Mouse (Mus musculus): ENCODE results near the gene Ankrd11. TPM values are rescaled to one million over a fixed set of nuclear protein-coding genes. Genes with fewer than 3 reads are reported as not detected.

The Ankrd11 gene
- polyA plus RNA-seq, 1 experiment from 2014 or later, result 49.9 TPM

- Histone ChIP-seq H3K27ac (no peak overlapping the region), H3K4me1 (replicated peaks; ENCODE audit: control insufficient read depth, insufficient read depth, low read length) (no peaks in the 10 kb centered on the region), H3K27me3 (ENCODE audit: control insufficient read depth, insufficient read depth, low read length) (no peaks in the 10 kb centered on the region), H3K4me2 (replicated peaks) (no peak overlapping the region), H3K4me3 (replicated peaks; ENCODE audit: low read length) (no peak overlapping the region), H3K9ac (no peak overlapping the region), H3K36me3 (replicated peaks; ENCODE audit: control insufficient read depth, insufficient read depth) (peaks cover 18% of the 10 kb centered on the region), H3K9me3 (ENCODE audit: control insufficient read depth, low read length) (no peaks in the 10 kb centered on the region)
- no peak for ATAC-seq (ENCODE audit: low FRiP score)
- WGBS, result 78% methylated on average over 11 of the region's 11 CpGs
- no peak for DNase-seq (ENCODE audit: low spot score)
These were observed 137.6 kb downstream of the Ankrd11 start for GRCm38 (mm10) chr8:122904496-122904895.

- no peaks in the 10 kb centered on the region for H3K27me3 ChIP-seq (ENCODE audit: control insufficient read depth, insufficient read depth, low read length)
- no peak for ATAC-seq (ENCODE audit: low FRiP score)
These were observed 139.1 kb downstream of the Ankrd11 start for GRCm38 (mm10) chr8:122903002-122903401.

GRCm38 (mm10) chr8:122902581-122902980, 139.5 kb downstream of the Ankrd11 start:
- H3K9ac ChIP-seq, result no peak overlapping the region
- DNase-seq (ENCODE audit: low spot score), result no peak
- no peak for ATAC-seq (ENCODE audit: low FRiP score)

More at GRCm38 (mm10) chr8:122903002-122903401, 139.1 kb downstream of the Ankrd11 start:
- H3K4me2 ChIP-seq (replicated peaks), result no peak overlapping the region
- WGBS, result 23% methylated on average over 5 of the region's 5 CpGs
- H3K36me3 ChIP-seq (replicated peaks; ENCODE audit: control insufficient read depth, insufficient read depth), result peaks cover 28% of the 10 kb centered on the region
- no peaks in the 10 kb centered on the region for H3K9me3 ChIP-seq (ENCODE audit: control insufficient read depth, low read length)
- H3K27ac ChIP-seq, result no peak overlapping the region
- H3K9ac ChIP-seq, result no peak overlapping the region
- no peaks in the 10 kb centered on the region for H3K4me1 ChIP-seq (replicated peaks; ENCODE audit: control insufficient read depth, insufficient read depth, low read length)
- no peak for DNase-seq (ENCODE audit: low spot score)
- no peak overlapping the region for H3K4me3 ChIP-seq (replicated peaks; ENCODE audit: low read length)

GRCm38 (mm10) chr8:122901892-122902515, 140.1 kb downstream of the Ankrd11 start:
- no peak for ATAC-seq (ENCODE audit: low FRiP score)
- H3K9ac ChIP-seq, result no peak overlapping the region
- H3K4me2 ChIP-seq (replicated peaks), result no peak overlapping the region
- H3K27me3 ChIP-seq (ENCODE audit: control insufficient read depth, insufficient read depth, low read length), result no peaks in the 10 kb centered on the region
- no peaks in the 10 kb centered on the region for H3K4me1 ChIP-seq (replicated peaks; ENCODE audit: control insufficient read depth, insufficient read depth, low read length)
- H3K27ac ChIP-seq, result no peak overlapping the region
- 87% methylated on average over 8 of the region's 8 CpGs for WGBS
- peaks cover 29% of the 10 kb centered on the region for H3K36me3 ChIP-seq (replicated peaks; ENCODE audit: control insufficient read depth, insufficient read depth)
- DNase-seq (ENCODE audit: low spot score), result no peak
- no peaks in the 10 kb centered on the region for H3K9me3 ChIP-seq (ENCODE audit: control insufficient read depth, low read length)
- no peak overlapping the region for H3K4me3 ChIP-seq (replicated peaks; ENCODE audit: low read length)

More at GRCm38 (mm10) chr8:122902581-122902980, 139.5 kb downstream of the Ankrd11 start:
- H3K9me3 ChIP-seq (ENCODE audit: control insufficient read depth, low read length), result no peaks in the 10 kb centered on the region
- H3K27ac ChIP-seq, result no peak overlapping the region
- peaks cover 29% of the 10 kb centered on the region for H3K36me3 ChIP-seq (replicated peaks; ENCODE audit: control insufficient read depth, insufficient read depth)
- no peak overlapping the region for H3K4me3 ChIP-seq (replicated peaks; ENCODE audit: low read length)
- no peaks in the 10 kb centered on the region for H3K4me1 ChIP-seq (replicated peaks; ENCODE audit: control insufficient read depth, insufficient read depth, low read length)
- no peaks in the 10 kb centered on the region for H3K27me3 ChIP-seq (ENCODE audit: control insufficient read depth, insufficient read depth, low read length)
- no peak overlapping the region for H3K4me2 ChIP-seq (replicated peaks)
- WGBS, result 50% methylated on average over 3 of the region's 3 CpGs

GRCm38 (mm10) chr8:122901476-122901875, 140.6 kb downstream of the Ankrd11 start:
- Histone ChIP-seq H3K4me3 (replicated peaks; ENCODE audit: low read length) (no peak overlapping the region), H3K36me3 (replicated peaks; ENCODE audit: control insufficient read depth, insufficient read depth) (peaks cover 34% of the 10 kb centered on the region), H3K27ac (no peak overlapping the region), H3K9ac (no peak overlapping the region), H3K4me1 (replicated peaks; ENCODE audit: control insufficient read depth, insufficient read depth, low read length) (no peaks in the 10 kb centered on the region), H3K9me3 (ENCODE audit: control insufficient read depth, low read length) (no peaks in the 10 kb centered on the region), H3K27me3 (ENCODE audit: control insufficient read depth, insufficient read depth, low read length) (no peaks in the 10 kb centered on the region), H3K4me2 (replicated peaks) (no peak overlapping the region)
- ATAC-seq (ENCODE audit: low FRiP score) (no peak), DNase-seq (ENCODE audit: low spot score) (no peak)
- WGBS, result 92% methylated on average over 7 of the region's 7 CpGs

GRCm38 (mm10) chr8:122899085-122899484, 143.0 kb downstream of the Ankrd11 start:
- H3K36me3 ChIP-seq (replicated peaks; ENCODE audit: control insufficient read depth, insufficient read depth), result peaks cover 58% of the 10 kb centered on the region

GRCm38 (mm10) chr8:122898473-122898872, 143.6 kb downstream of the Ankrd11 start:
- H3K9me3 ChIP-seq (ENCODE audit: control insufficient read depth, low read length), result no peaks in the 10 kb centered on the region
- H3K4me2 ChIP-seq (replicated peaks), result no peak overlapping the region
- no peak for ATAC-seq (ENCODE audit: low FRiP score)
- H3K4me3 ChIP-seq (replicated peaks; ENCODE audit: low read length), result no peak overlapping the region
- H3K27ac ChIP-seq, result no peak overlapping the region
- no peaks in the 10 kb centered on the region for H3K4me1 ChIP-seq (replicated peaks; ENCODE audit: control insufficient read depth, insufficient read depth, low read length)
- DNase-seq (ENCODE audit: low spot score), result no peak
- WGBS, result 95% methylated on average over 12 of the region's 12 CpGs
- H3K36me3 ChIP-seq (replicated peaks; ENCODE audit: control insufficient read depth, insufficient read depth), result peaks cover 64% of the 10 kb centered on the region
- no peaks in the 10 kb centered on the region for H3K27me3 ChIP-seq (ENCODE audit: control insufficient read depth, insufficient read depth, low read length)
- no peak overlapping the region for H3K9ac ChIP-seq

More at GRCm38 (mm10) chr8:122899085-122899484, 143.0 kb downstream of the Ankrd11 start:
- Histone ChIP-seq H3K27ac (no peak overlapping the region), H3K4me1 (replicated peaks; ENCODE audit: control insufficient read depth, insufficient read depth, low read length) (no peaks in the 10 kb centered on the region), H3K4me2 (replicated peaks) (no peak overlapping the region), H3K9me3 (ENCODE audit: control insufficient read depth, low read length) (no peaks in the 10 kb centered on the region), H3K4me3 (replicated peaks; ENCODE audit: low read length) (no peak overlapping the region), H3K27me3 (ENCODE audit: control insufficient read depth, insufficient read depth, low read length) (no peaks in the 10 kb centered on the region), H3K9ac (no peak overlapping the region)
- 76% methylated on average over 5 of the region's 5 CpGs for WGBS
- ATAC-seq (ENCODE audit: low FRiP score), result no peak
- DNase-seq (ENCODE audit: low spot score), result no peak

GRCm38 (mm10) chr8:122898018-122898417, 144.1 kb downstream of the Ankrd11 start:
- Histone ChIP-seq H3K9ac (no peak overlapping the region), H3K36me3 (replicated peaks; ENCODE audit: control insufficient read depth, insufficient read depth) (peaks cover 69% of the 10 kb centered on the region), H3K4me1 (replicated peaks; ENCODE audit: control insufficient read depth, insufficient read depth, low read length) (no peaks in the 10 kb centered on the region), H3K4me3 (replicated peaks; ENCODE audit: low read length) (no peak overlapping the region), H3K9me3 (ENCODE audit: control insufficient read depth, low read length) (no peaks in the 10 kb centered on the region), H3K27ac (no peak overlapping the region), H3K27me3 (ENCODE audit: control insufficient read depth, insufficient read depth, low read length) (no peaks in the 10 kb centered on the region), H3K4me2 (replicated peaks) (no peak overlapping the region)
- 81% methylated on average over 4 of the region's 4 CpGs for WGBS
- DNase-seq (ENCODE audit: low spot score) (no peak), ATAC-seq (ENCODE audit: low FRiP score) (no peak)

- H3K9ac ChIP-seq, result no peak overlapping the region
- H3K36me3 ChIP-seq (replicated peaks; ENCODE audit: control insufficient read depth, insufficient read depth), result peaks cover 77% of the 10 kb centered on the region
These were observed 144.9 kb downstream of the Ankrd11 start for GRCm38 (mm10) chr8:122897200-122897599.

GRCm38 (mm10) chr8:122896317-122896716, 145.8 kb downstream of the Ankrd11 start:
- no peaks in the 10 kb centered on the region for H3K27me3 ChIP-seq (ENCODE audit: control insufficient read depth, insufficient read depth, low read length)
- H3K9ac ChIP-seq, result no peak overlapping the region
- H3K27ac ChIP-seq, result no peak overlapping the region
- no peaks in the 10 kb centered on the region for H3K4me1 ChIP-seq (replicated peaks; ENCODE audit: control insufficient read depth, insufficient read depth, low read length)
- 95% methylated on average over 11 of the region's 11 CpGs for WGBS
- ATAC-seq (ENCODE audit: low FRiP score) (no peak), DNase-seq (ENCODE audit: low spot score) (no peak)
- no peaks in the 10 kb centered on the region for H3K9me3 ChIP-seq (ENCODE audit: control insufficient read depth, low read length)
- no peak overlapping the region for H3K4me2 ChIP-seq (replicated peaks)
- peaks cover 86% of the 10 kb centered on the region for H3K36me3 ChIP-seq (replicated peaks; ENCODE audit: control insufficient read depth, insufficient read depth)
- no peak overlapping the region for H3K4me3 ChIP-seq (replicated peaks; ENCODE audit: low read length)

More at GRCm38 (mm10) chr8:122897200-122897599, 144.9 kb downstream of the Ankrd11 start:
- Histone ChIP-seq H3K4me3 (replicated peaks; ENCODE audit: low read length) (no peak overlapping the region), H3K27me3 (ENCODE audit: control insufficient read depth, insufficient read depth, low read length) (no peaks in the 10 kb centered on the region), H3K4me1 (replicated peaks; ENCODE audit: control insufficient read depth, insufficient read depth, low read length) (no peaks in the 10 kb centered on the region), H3K4me2 (replicated peaks) (no peak overlapping the region), H3K27ac (no peak overlapping the region), H3K9me3 (ENCODE audit: control insufficient read depth, low read length) (no peaks in the 10 kb centered on the region)
- no peak for ATAC-seq (ENCODE audit: low FRiP score)
- WGBS, result 96% methylated on average over 8 of the region's 8 CpGs
- no peak for DNase-seq (ENCODE audit: low spot score)

All from hindbrain, embryonic 14.5 days (tissue).